Mouse (Mus musculus): ENCODE measurements around the gene 4933407L21Rik. TPM values are rescaled to one million over a fixed set of nuclear protein-coding genes. Genes with fewer than 3 reads are reported as not detected.
"Not testable (repeated sequence)": the region's sequence is repeated elsewhere in the genome, so short reads cannot be mapped to it uniquely, and the experiment has no call there.

The 4933407L21Rik gene
- polyA plus RNA-seq, 1 experiment from 2014 or later, result 10.5 TPM

DNA sequence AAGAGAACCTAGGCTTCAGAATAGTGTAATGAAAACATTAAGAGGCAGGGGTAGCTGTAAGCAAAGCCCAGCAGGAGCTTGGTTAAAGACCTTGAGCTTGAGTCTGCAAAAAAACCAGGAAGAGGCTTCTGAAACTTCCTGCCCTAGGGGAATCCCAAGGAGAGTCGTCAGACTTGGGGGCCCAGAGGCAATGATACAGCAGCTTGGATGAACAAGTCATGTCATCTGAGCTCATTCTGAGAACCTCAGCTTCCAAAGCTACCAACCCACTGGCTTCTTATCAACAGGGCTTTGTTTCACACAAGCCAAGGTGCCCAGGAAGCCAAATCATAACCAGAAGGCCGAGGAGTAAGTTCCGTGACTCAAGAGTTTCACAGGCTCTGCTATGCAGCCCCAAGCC lies 57.5 kb downstream of the 4933407L21Rik start:
- H3K27me3 ChIP-seq (ENCODE audit: control insufficient read depth, insufficient read depth, low read depth, low read length), result no peaks in the 10 kb centered on the region
- no peak overlapping the region for H3K27ac ChIP-seq (ENCODE audit: low read length)
- no peaks in the 10 kb centered on the region for H3K9me3 ChIP-seq (replicated peaks; ENCODE audit: control insufficient read depth, low read length, poor library complexity, severe bottlenecking)
- H3K4me3 ChIP-seq (ENCODE audit: low read depth, low read length), result no peak overlapping the region
- no peaks in the 10 kb centered on the region for H3K4me1 ChIP-seq (ENCODE audit: control insufficient read depth, insufficient read depth, low read length)
- no peak overlapping the region for H3K4me2 ChIP-seq (ENCODE audit: low read length)
- H3K9ac ChIP-seq (ENCODE audit: low read depth, low read length), result no peak overlapping the region
- 92% methylated on average over 3 of the region's 3 CpGs for WGBS
- no peaks in the 10 kb centered on the region for H3K36me3 ChIP-seq (ENCODE audit: control insufficient read depth, insufficient read depth, low read length)
- no peak for ATAC-seq

DNA sequence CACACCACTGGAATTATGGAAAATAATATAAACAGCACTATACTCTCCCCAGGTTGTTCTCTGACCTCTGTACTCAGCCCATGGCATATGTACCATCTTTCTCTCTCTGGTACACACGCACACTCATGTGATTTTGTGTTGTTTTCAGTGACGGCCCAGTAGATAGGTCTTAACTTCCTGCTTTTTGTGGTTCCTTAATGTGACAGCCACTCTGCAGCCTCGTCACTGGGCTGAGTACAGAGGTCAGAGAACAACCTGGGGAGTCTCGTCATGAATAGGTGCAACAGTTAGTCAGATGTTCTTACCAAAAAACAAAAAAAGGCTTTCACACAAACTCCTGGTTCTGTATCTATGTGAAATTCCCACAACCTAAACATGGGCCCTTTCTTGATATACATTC lies 60.1 kb downstream of the 4933407L21Rik start:
- Histone ChIP-seq H3K27ac (ENCODE audit: low read length) (no peak overlapping the region), H3K27me3 (ENCODE audit: control insufficient read depth, insufficient read depth, low read depth, low read length) (no peaks in the 10 kb centered on the region), H3K9me3 (replicated peaks; ENCODE audit: control insufficient read depth, low read length, poor library complexity, severe bottlenecking) (no peaks in the 10 kb centered on the region), H3K4me3 (ENCODE audit: low read depth, low read length) (no peak overlapping the region), H3K4me2 (ENCODE audit: low read length) (no peak overlapping the region), H3K36me3 (ENCODE audit: control insufficient read depth, insufficient read depth, low read length) (no peaks in the 10 kb centered on the region), H3K9ac (ENCODE audit: low read depth, low read length) (no peak overlapping the region), H3K4me1 (ENCODE audit: control insufficient read depth, insufficient read depth, low read length) (no peaks in the 10 kb centered on the region)
- WGBS, result 76% methylated on average over 4 of the region's 4 CpGs
- no peak for ATAC-seq

DNA sequence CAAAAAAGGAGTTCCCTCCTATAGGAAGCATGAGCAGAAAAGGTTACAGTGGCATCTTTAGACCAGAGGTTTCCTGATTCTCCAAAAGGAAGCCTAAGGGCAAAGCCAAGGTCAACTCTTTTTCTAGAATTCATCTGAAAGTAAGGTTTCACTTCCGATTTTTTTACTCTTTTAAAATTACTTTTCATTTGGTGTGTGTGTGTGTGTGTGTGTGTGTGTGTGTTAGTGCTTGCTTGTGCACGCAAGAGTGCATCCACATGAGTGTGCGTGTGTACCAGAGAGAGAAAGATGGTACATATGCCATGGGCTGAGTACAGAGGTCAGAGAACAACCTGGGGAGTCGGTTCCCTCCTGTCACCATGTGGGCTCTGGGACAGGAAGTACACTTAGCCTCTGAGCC lies 60.6 kb downstream of the 4933407L21Rik start:
- H3K36me3 ChIP-seq (ENCODE audit: control insufficient read depth, insufficient read depth, low read length); H3K4me3 ChIP-seq (ENCODE audit: low read depth, low read length); H3K27ac ChIP-seq (ENCODE audit: low read length); H3K4me2 ChIP-seq (ENCODE audit: low read length); H3K27me3 ChIP-seq (ENCODE audit: control insufficient read depth, insufficient read depth, low read depth, low read length); H3K9me3 ChIP-seq (replicated peaks; ENCODE audit: control insufficient read depth, low read length, poor library complexity, severe bottlenecking); H3K9ac ChIP-seq (ENCODE audit: low read depth, low read length); H3K4me1 ChIP-seq (ENCODE audit: control insufficient read depth, insufficient read depth, low read length); ATAC-seq: not testable (repeated sequence)
- 87% methylated on average over 4 of the region's 4 CpGs for WGBS

Other genes starting within 250 kb of the 4933407L21Rik start
- 0.19 and 0.27 TPM in 2 replicates for gene A630001G21Rik, start 149.8 kb upstream of the 4933407L21Rik start, polyA plus RNA-seq (2015; fragmentation: Nextera tagmentation; extraction: Ambion mirVana)
- gene Cab39, start 135.0 kb upstream of the 4933407L21Rik start, polyA plus RNA-seq (2015; fragmentation: Nextera tagmentation; extraction: Ambion mirVana), result 49.4 and 51.1 TPM in 2 replicates
- gene Itm2c, start 34.2 kb upstream of the 4933407L21Rik start, polyA plus RNA-seq (2015; fragmentation: Nextera tagmentation; extraction: Ambion mirVana), result 249 and 258 TPM in 2 replicates
- gene Gpr55, start 32.5 kb downstream of the 4933407L21Rik start, polyA plus RNA-seq (2015; fragmentation: Nextera tagmentation; extraction: Ambion mirVana), result 0.07 and 0.13 TPM in 2 replicates
- gene Spata3, start 88.3 kb downstream of the 4933407L21Rik start, polyA plus RNA-seq (2015; fragmentation: Nextera tagmentation; extraction: Ambion mirVana), result 0.55 and 0.67 TPM in 2 replicates
- 6.8 and 10.1 TPM in 2 replicates for gene 2810459M11Rik, start 117.4 kb downstream of the 4933407L21Rik start, polyA plus RNA-seq (2015; fragmentation: Nextera tagmentation; extraction: Ambion mirVana)
- gene Psmd1, start 135.9 kb downstream of the 4933407L21Rik start, polyA plus RNA-seq (2015; fragmentation: Nextera tagmentation; extraction: Ambion mirVana), result 198 TPM in 2 replicates
- gene Htr2b, start 183.5 kb downstream of the 4933407L21Rik start, polyA plus RNA-seq (2015; fragmentation: Nextera tagmentation; extraction: Ambion mirVana), result 0.13 and 0.29 TPM in 2 replicates
- 0.79 TPM in 1 of 2 replicates, not detected in the other for gene Gm21972, start 205.2 kb downstream of the 4933407L21Rik start, polyA plus RNA-seq (2015; fragmentation: Nextera tagmentation; extraction: Ambion mirVana)
- gene Armc9, start 226.3 kb downstream of the 4933407L21Rik start, polyA plus RNA-seq (2015; fragmentation: Nextera tagmentation; extraction: Ambion mirVana), result 40.8 and 41.3 TPM in 2 replicates

All from midbrain, embryonic 16.5 days (tissue).